Mouse (Mus musculus): Measurements from ENCODE around the gene Slc26a1. TPM values are rescaled to one million over a fixed set of nuclear protein-coding genes. Genes with fewer than 3 reads are reported as not detected.

The Slc26a1 gene
- polyA plus RNA-seq, 1 experiment = 0.44 TPM

- DNase-seq = no peak
- TF ChIP-seq POLR2A (IDR thresholded peaks at IDR 0.05; ENCODE audit: control insufficient read depth, extremely low read depth, insufficient read depth, low read length, poor library complexity) (no peak), CTCF (IDR thresholded peaks at IDR 0.05; ENCODE audit: borderline replicate concordance, control insufficient read depth, extremely low read depth, insufficient read depth, low read length, poor library complexity) (no peak)
- Histone ChIP-seq H3K4me3 (ENCODE audit: control insufficient read depth, insufficient read depth, low read length) (no peak overlapping the region), H3K36me3 (ENCODE audit: control insufficient read depth, insufficient read depth, low read length) (no peaks in the 10 kb centered on the region), H3K4me1 (replicated peaks; ENCODE audit: control insufficient read depth, insufficient read depth, low read length) (no peaks in the 10 kb centered on the region), H3K27ac (ENCODE audit: control insufficient read depth, insufficient read depth, low read length) (no peak overlapping the region), H3K27me3 (ENCODE audit: control insufficient read depth, insufficient read depth, low read length) (no peaks in the 10 kb centered on the region)
- 93% methylated on average over 10 of the region's 10 CpGs for WGBS
Observed at GRCm38 (mm10) chr5:108701341-108702021, 26.1 kb upstream of the Slc26a1 start.

DNA sequence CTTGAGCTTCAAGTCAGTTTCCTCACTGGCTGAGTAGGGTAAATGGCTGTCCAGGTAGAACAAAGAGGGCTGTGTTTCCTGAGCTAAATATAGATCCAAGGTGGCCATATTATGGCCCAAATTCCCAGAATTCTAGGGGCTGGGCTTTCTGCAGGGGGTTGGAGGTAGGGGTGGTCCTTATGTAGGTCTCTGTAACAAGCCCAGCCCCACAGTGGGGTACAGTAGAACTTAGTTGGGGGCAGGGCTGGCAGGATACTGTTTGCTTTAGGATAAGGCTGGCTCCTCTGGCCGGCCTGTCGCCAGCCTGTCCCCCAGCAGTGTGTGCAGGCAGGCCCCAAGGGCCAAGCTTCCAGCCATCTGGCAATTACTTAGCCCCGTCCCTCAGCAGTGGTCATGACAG is 25.0 kb upstream of the Slc26a1 start:
- no peaks in the 10 kb centered on the region for H3K4me1 ChIP-seq (replicated peaks; ENCODE audit: control insufficient read depth, insufficient read depth, low read length)
- H3K4me3 ChIP-seq (ENCODE audit: control insufficient read depth, insufficient read depth, low read length) = no peak overlapping the region
- 93% methylated on average over 3 of the region's 3 CpGs for WGBS
- no peaks in the 10 kb centered on the region for H3K27me3 ChIP-seq (ENCODE audit: control insufficient read depth, insufficient read depth, low read length)
- DNase-seq = no peak
- TF ChIP-seq CTCF (IDR thresholded peaks at IDR 0.05; ENCODE audit: borderline replicate concordance, control insufficient read depth, extremely low read depth, insufficient read depth, low read length, poor library complexity) (no peak), POLR2A (IDR thresholded peaks at IDR 0.05; ENCODE audit: control insufficient read depth, extremely low read depth, insufficient read depth, low read length, poor library complexity) (no peak)
- no peaks in the 10 kb centered on the region for H3K36me3 ChIP-seq (ENCODE audit: control insufficient read depth, insufficient read depth, low read length)
- H3K27ac ChIP-seq (ENCODE audit: control insufficient read depth, insufficient read depth, low read length) = no peak overlapping the region

DNA sequence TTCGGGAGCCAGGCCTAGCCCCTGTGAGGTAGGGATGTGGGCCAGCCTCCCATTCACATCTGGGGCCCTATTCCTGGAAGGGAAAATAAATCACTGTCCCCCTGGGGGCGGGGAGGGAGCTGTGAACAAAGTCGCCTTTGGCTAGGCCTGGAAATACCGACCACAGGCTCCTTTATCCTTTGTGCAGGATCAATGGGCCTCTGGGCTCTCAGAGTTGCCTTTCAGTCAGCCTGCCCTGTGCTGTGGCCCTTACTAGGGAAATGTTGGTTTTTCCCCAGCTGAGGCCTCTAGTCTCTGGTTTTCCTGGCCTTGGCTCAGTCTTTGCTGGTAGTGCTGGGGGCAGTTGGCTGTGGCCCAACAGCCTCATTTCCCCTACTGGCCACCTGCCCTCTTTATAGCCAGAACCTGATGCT is 22.0 kb upstream of the Slc26a1 start:
- no peak overlapping the region for H3K27ac ChIP-seq (ENCODE audit: control insufficient read depth, insufficient read depth, low read length)
- 93% methylated on average over 4 of the region's 4 CpGs for WGBS
- no peaks in the 10 kb centered on the region for H3K36me3 ChIP-seq (ENCODE audit: control insufficient read depth, insufficient read depth, low read length)
- no peak for DNase-seq
- no peaks in the 10 kb centered on the region for H3K27me3 ChIP-seq (ENCODE audit: control insufficient read depth, insufficient read depth, low read length)
- TF ChIP-seq CTCF (IDR thresholded peaks at IDR 0.05; ENCODE audit: borderline replicate concordance, control insufficient read depth, extremely low read depth, insufficient read depth, low read length, poor library complexity) = no peak
- H3K4me3 ChIP-seq (ENCODE audit: control insufficient read depth, insufficient read depth, low read length) = no peak overlapping the region
- peaks cover 8% of the 10 kb centered on the region for H3K4me1 ChIP-seq (replicated peaks; ENCODE audit: control insufficient read depth, insufficient read depth, low read length)

- no peaks in the 10 kb centered on the region for H3K36me3 ChIP-seq (ENCODE audit: control insufficient read depth, insufficient read depth, low read length)
- DNase-seq = no peak
- peaks cover 11% of the 10 kb centered on the region for H3K4me1 ChIP-seq (replicated peaks; ENCODE audit: control insufficient read depth, insufficient read depth, low read length)
- H3K27me3 ChIP-seq (ENCODE audit: control insufficient read depth, insufficient read depth, low read length) = no peaks in the 10 kb centered on the region
- WGBS = 97% methylated on average over 3 of the region's 3 CpGs
- TF ChIP-seq POLR2A (IDR thresholded peaks at IDR 0.05; ENCODE audit: control insufficient read depth, extremely low read depth, insufficient read depth, low read length, poor library complexity) = no peak
- no peak for TF ChIP-seq CTCF (IDR thresholded peaks at IDR 0.05; ENCODE audit: borderline replicate concordance, control insufficient read depth, extremely low read depth, insufficient read depth, low read length, poor library complexity)
- no peak overlapping the region for H3K27ac ChIP-seq (ENCODE audit: control insufficient read depth, insufficient read depth, low read length)
- H3K4me3 ChIP-seq (ENCODE audit: control insufficient read depth, insufficient read depth, low read length) = no peak overlapping the region
Observed at GRCm38 (mm10) chr5:108696542-108696941, 21.2 kb upstream of the Slc26a1 start.

GRCm38 (mm10) chr5:108695861-108696260 is 20.5 kb upstream of the Slc26a1 start:
- TF ChIP-seq CTCF (IDR thresholded peaks at IDR 0.05; ENCODE audit: borderline replicate concordance, control insufficient read depth, extremely low read depth, insufficient read depth, low read length, poor library complexity) = no peak
- no peak for TF ChIP-seq POLR2A (IDR thresholded peaks at IDR 0.05; ENCODE audit: control insufficient read depth, extremely low read depth, insufficient read depth, low read length, poor library complexity)
- Histone ChIP-seq H3K4me1 (replicated peaks; ENCODE audit: control insufficient read depth, insufficient read depth, low read length) (peaks cover 11% of the 10 kb centered on the region), H3K27ac (ENCODE audit: control insufficient read depth, insufficient read depth, low read length) (no peak overlapping the region), H3K27me3 (ENCODE audit: control insufficient read depth, insufficient read depth, low read length) (no peaks in the 10 kb centered on the region), H3K36me3 (ENCODE audit: control insufficient read depth, insufficient read depth, low read length) (no peaks in the 10 kb centered on the region), H3K4me3 (ENCODE audit: control insufficient read depth, insufficient read depth, low read length) (no peak overlapping the region)
- WGBS = 97% methylated on average over 12 of the region's 12 CpGs
- no peak for DNase-seq

- Histone ChIP-seq H3K36me3 (ENCODE audit: control insufficient read depth, insufficient read depth, low read length) (no peaks in the 10 kb centered on the region), H3K4me3 (ENCODE audit: control insufficient read depth, insufficient read depth, low read length) (peak overlapping the region; percentile 56), H3K27me3 (ENCODE audit: control insufficient read depth, insufficient read depth, low read length) (no peaks in the 10 kb centered on the region), H3K4me1 (replicated peaks; ENCODE audit: control insufficient read depth, insufficient read depth, low read length) (peaks cover 11% of the 10 kb centered on the region), H3K27ac (ENCODE audit: control insufficient read depth, insufficient read depth, low read length) (no peak overlapping the region)
- WGBS = 1% methylated on average over 95 of the region's 99 CpGs
- TF ChIP-seq CTCF (IDR thresholded peaks at IDR 0.05; ENCODE audit: borderline replicate concordance, control insufficient read depth, extremely low read depth, insufficient read depth, low read length, poor library complexity) = no peak
- DNase-seq = peak; percentile 37
Observed at GRCm38 (mm10) chr5:108694352-108695261, 19.2 kb upstream of the Slc26a1 start.
